Mouse (Mus musculus) intestine, embryonic 16.5 days (tissue): Measurements from ENCODE around the gene Tlk2. TPM values are rescaled to one million over a fixed set of nuclear protein-coding genes. Genes with fewer than 3 reads are reported as not detected.
A peak's percentile ranks its signal among the peaks of the same experiment; 100 is the strongest.
"Not testable (repeated sequence)": the region's sequence is repeated elsewhere in the genome, so short reads cannot be mapped to it uniquely, and the experiment has no call there.

Experiments
- ATAC-seq: fragments of 200-750 bp; cut with Nextera tagmentation; 2 replicates; pipeline ENCODE4 v1.8.0; 2017; ENCODE audit warnings: moderate TSS enrichment, moderate library complexity
- H3K27ac ChIP-seq: fragments of 300-500 bp; sonication (generic); 2 replicates; pipeline ENCODE4 v1.5.1; 2014; ENCODE audit warnings: mild to moderate bottlenecking, low read length
- H3K27me3 ChIP-seq: fragments of 300-500 bp; sonication (generic); replicated peaks from 2 replicates; pipeline ENCODE4 v1.6.1; 2014; ENCODE audit warnings: low read length, control low read depth, mixed read lengths; ENCODE audit not compliant: control insufficient read depth, insufficient read depth
- H3K36me3 ChIP-seq: fragments of 300-500 bp; sonication (generic); 2 replicates; pipeline ENCODE4 v1.6.1; 2014; ENCODE audit warnings: low read length, control low read depth; ENCODE audit not compliant: control insufficient read depth, insufficient read depth
- H3K4me1 ChIP-seq: fragments of 300-500 bp; sonication (generic); 2 replicates; pipeline ENCODE4 v1.6.1; 2014; ENCODE audit warnings: low read length, control low read depth, mixed read lengths; ENCODE audit not compliant: control insufficient read depth, insufficient read depth
- H3K4me2 ChIP-seq: fragments of 300-500 bp; sonication (generic); 2 replicates; pipeline ENCODE4 v1.6.1; 2014; ENCODE audit warnings: low read depth, low read length, control low read depth
- H3K4me3 ChIP-seq: fragments of 300-500 bp; sonication (generic); 2 replicates; pipeline ENCODE4 v1.5.1; 2014; ENCODE audit warnings: mild to moderate bottlenecking, low read length
- H3K9ac ChIP-seq: fragments of 300-500 bp; sonication (generic); 2 replicates; pipeline ENCODE4 v1.6.1; 2014; ENCODE audit warnings: low read depth, low read length
- H3K9me3 ChIP-seq: fragments of 300-500 bp; sonication (generic); 2 replicates; pipeline ENCODE4 v1.6.1; 2016; ENCODE audit warnings: low read length, control low read depth; ENCODE audit not compliant: control insufficient read depth
- WGBS: fragments of 180-500 bp; shearing (Covaris S2); extraction: QIAGEN DNeasy Blood & Tissue Kit; methylation state at CpG from one replicate; pipeline ENCODE4 v1.1.7; 2014; 5-methylcytosine and 5-hydroxymethylcytosine counted together
- polyA plus RNA-seq: library from polyadenylated mRNA; unstranded; fragments of >200 nt; fragmentation: Nextera tagmentation; extraction: Ambion mirVana; gene quantifications from 2 replicates; pipeline ENCODE4 v1.2.1, GENCODE M21; 2015

The Tlk2 gene
- 8.4 and 9.3 TPM in 2 replicates for polyA plus RNA-seq

GRCm38 (mm10) chr11:105178516-105178915 is at the start of gene Tlk2:
Gene Tlk2, plus strand, starts transcription at chr11:105178807.
- Histone ChIP-seq H3K4me1 (peaks cover 15% of the 10 kb centered on the region), H3K36me3 (no peaks in the 10 kb centered on the region), H3K27me3 (no peaks in the 10 kb centered on the region), H3K4me2 (peak within 1 kb of the TSS; percentile 87; the same call in 1 of the 2 replicates), H3K4me3 (peak within 1 kb of the TSS; percentile 98; the same call in 1 of the 2 replicates), H3K27ac (no peak within 1 kb of the TSS), H3K9me3 (no peaks in the 10 kb centered on the region), H3K9ac (no peak within 1 kb of the TSS)
- WGBS = 49% methylated on average over 2 of the region's 2 CpGs
- no peak for ATAC-seq

DNA sequence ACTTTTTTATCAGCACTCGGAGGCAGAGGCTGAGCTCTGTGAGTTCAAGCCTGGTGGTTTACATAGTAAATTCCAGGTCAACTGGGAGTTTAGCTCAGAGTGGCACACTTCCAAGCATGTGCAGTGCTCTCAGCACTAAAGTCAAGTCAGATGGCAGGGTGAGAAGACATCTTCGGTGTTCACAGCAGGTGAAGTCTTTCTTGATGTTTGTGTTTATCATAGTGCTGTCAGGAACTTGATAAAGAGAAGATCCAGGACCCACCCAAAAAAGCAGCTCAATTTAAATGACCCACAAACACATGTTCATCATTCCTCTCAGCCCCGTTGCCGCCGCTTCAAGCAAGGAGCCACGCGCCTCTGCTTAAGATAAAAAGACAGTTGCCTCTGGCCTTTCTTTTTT is 42.9 kb upstream of the Tlk2 start:
- Histone ChIP-seq H3K27ac (no peak overlapping the region), H3K9me3 (no peaks in the 10 kb centered on the region), H3K36me3 (peaks cover 41% of the 10 kb centered on the region), H3K9ac (no peak overlapping the region), H3K4me3 (no peak overlapping the region), H3K4me2 (no peak overlapping the region), H3K4me1 (no peaks in the 10 kb centered on the region), H3K27me3 (no peaks in the 10 kb centered on the region)
- no peak for ATAC-seq
- 79% methylated on average over 7 of the region's 7 CpGs for WGBS

GRCm38 (mm10) chr11:105137255-105137654 is 41.4 kb upstream of the Tlk2 start:
- not testable (repeated sequence) for H3K27me3 ChIP-seq, H3K4me1 ChIP-seq, H3K27ac ChIP-seq, H3K9me3 ChIP-seq, H3K4me2 ChIP-seq, ATAC-seq, H3K9ac ChIP-seq, H3K4me3 ChIP-seq
- H3K36me3 ChIP-seq = peaks cover 33% of the 10 kb centered on the region
- 87% methylated on average over 2 of the region's 2 CpGs for WGBS

- not testable (repeated sequence) for ATAC-seq, H3K9me3 ChIP-seq, H3K27ac ChIP-seq, H3K27me3 ChIP-seq, H3K9ac ChIP-seq, H3K4me3 ChIP-seq, H3K4me2 ChIP-seq, H3K4me1 ChIP-seq
- peaks cover 23% of the 10 kb centered on the region for H3K36me3 ChIP-seq
- 98% methylated on average over 7 of the region's 8 CpGs for WGBS
Measured at GRCm38 (mm10) chr11:105140512-105140911, 38.1 kb upstream of the Tlk2 start.

- H3K4me1 ChIP-seq = no peaks in the 10 kb centered on the region
- no peak overlapping the region for H3K4me2 ChIP-seq
- no peak overlapping the region for H3K9ac ChIP-seq
- no peak overlapping the region for H3K27ac ChIP-seq
- no peak for ATAC-seq
- peaks cover 18% of the 10 kb centered on the region for H3K36me3 ChIP-seq
- H3K27me3 ChIP-seq = no peaks in the 10 kb centered on the region
- H3K9me3 ChIP-seq = no peaks in the 10 kb centered on the region
- 95% methylated on average over 5 of the region's 5 CpGs for WGBS
- H3K4me3 ChIP-seq = no peak overlapping the region
Measured at GRCm38 (mm10) chr11:105141115-105141514, 37.5 kb upstream of the Tlk2 start.

DNA sequence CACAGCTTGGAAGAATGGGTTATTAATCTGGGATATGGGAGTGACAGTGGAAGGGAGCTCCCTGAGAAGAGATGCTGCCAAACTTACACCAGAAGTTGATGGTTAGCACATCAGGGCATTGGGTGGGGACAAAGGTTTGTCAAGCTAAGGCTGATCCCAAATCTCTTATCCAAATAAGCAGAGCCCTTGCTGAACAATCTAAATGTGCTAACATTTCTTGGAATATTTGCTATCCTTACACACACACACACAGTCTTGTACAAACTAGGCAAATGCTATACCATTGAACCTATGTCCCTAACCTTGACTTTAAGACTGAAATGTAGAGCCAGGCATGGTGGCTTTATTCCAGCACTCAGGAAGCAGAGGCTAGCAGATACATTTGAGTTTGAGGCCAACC is 35.0 kb upstream of the Tlk2 start:
- Histone ChIP-seq H3K4me3 (no peak overlapping the region), H3K9ac (no peak overlapping the region), H3K9me3 (no peaks in the 10 kb centered on the region), H3K27me3 (no peaks in the 10 kb centered on the region), H3K36me3 (peaks cover 5% of the 10 kb centered on the region; the same call in 1 of the 2 replicates), H3K4me2 (no peak overlapping the region), H3K4me1 (no peaks in the 10 kb centered on the region), H3K27ac (no peak overlapping the region)
- ATAC-seq = no peak

- Histone ChIP-seq H3K4me2 (no peak overlapping the region), H3K27ac (no peak overlapping the region), H3K4me1 (no peaks in the 10 kb centered on the region), H3K36me3 (peaks cover 5% of the 10 kb centered on the region; the same call in 1 of the 2 replicates), H3K27me3 (no peaks in the 10 kb centered on the region), H3K4me3 (no peak overlapping the region), H3K9ac (no peak overlapping the region), H3K9me3 (no peaks in the 10 kb centered on the region)
- WGBS = 87% methylated on average over 3 of the region's 3 CpGs
- ATAC-seq = no peak
Measured at GRCm38 (mm10) chr11:105144084-105144483, 34.5 kb upstream of the Tlk2 start.

DNA sequence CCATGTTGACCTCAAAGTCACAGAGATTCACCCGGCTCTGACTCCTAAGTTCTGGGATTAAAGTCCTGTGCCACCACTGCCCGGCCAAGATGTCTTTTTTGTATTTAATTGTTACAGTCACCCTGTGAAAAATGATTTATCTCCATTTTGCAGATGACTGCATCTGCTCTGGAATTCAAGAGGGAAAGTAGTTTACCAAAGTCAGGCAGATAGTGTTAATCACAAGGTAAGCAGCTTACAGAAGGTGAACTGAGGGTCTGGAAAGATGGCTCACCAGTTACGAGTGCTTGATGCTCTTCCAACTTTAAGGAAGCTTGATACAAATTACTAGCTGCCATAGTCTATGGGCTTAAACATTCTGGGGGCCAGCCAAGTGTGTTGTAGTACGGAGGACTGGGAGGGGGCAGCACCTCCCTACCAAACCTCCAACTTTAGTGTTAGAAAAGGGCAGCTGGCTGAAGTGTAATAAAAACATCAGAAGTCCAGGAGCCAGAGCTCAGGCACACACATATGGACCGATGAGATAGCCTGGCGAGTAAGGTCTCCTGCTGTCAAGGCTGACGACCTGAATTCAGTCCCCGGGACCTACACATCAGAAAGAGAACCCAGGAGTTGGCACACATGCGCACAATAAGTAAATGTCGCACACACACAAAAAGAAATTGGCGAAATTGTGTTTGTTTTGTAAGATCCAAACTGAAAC is 33.9 kb upstream of the Tlk2 start:
- Histone ChIP-seq H3K9ac (no peak overlapping the region), H3K9me3 (no peaks in the 10 kb centered on the region), H3K36me3 (peaks cover under 1% of the 10 kb centered on the region; the same call in 1 of the 2 replicates), H3K27me3 (no peaks in the 10 kb centered on the region), H3K27ac (no peak overlapping the region), H3K4me1 (no peaks in the 10 kb centered on the region), H3K4me2 (no peak overlapping the region), H3K4me3 (no peak overlapping the region)
- 71% methylated on average over 11 of the region's 11 CpGs for WGBS
- no peak for ATAC-seq

GRCm38 (mm10) chr11:105145211-105145610 is 33.4 kb upstream of the Tlk2 start:
- Histone ChIP-seq H3K27ac (no peak overlapping the region), H3K9ac (no peak overlapping the region), H3K4me1 (no peaks in the 10 kb centered on the region), H3K36me3 (no peaks in the 10 kb centered on the region), H3K4me2 (no peak overlapping the region), H3K4me3 (no peak overlapping the region), H3K27me3 (no peaks in the 10 kb centered on the region), H3K9me3 (no peaks in the 10 kb centered on the region)
- 82% methylated on average over 10 of the region's 10 CpGs for WGBS
- ATAC-seq = no peak

- no peaks in the 10 kb centered on the region for H3K36me3 ChIP-seq
- no peak within 1 kb of the TSS for H3K9ac ChIP-seq
- H3K9me3 ChIP-seq = no peaks in the 10 kb centered on the region
- ATAC-seq = no peak
- no peaks in the 10 kb centered on the region for H3K27me3 ChIP-seq
- no peak within 1 kb of the TSS for H3K27ac ChIP-seq
- H3K4me2 ChIP-seq = no peak within 1 kb of the TSS
- 79% methylated on average over 3 of the region's 3 CpGs for WGBS
- no peaks in the 10 kb centered on the region for H3K4me1 ChIP-seq
- H3K4me3 ChIP-seq = no peak within 1 kb of the TSS
Measured at GRCm38 (mm10) chr11:105146593-105146992, 32.0 kb upstream of the Tlk2 start, which contains the start of gene Gm10842. Gene Gm10842, plus strand, starts transcription at chr11:105146893.
